Mouse (Mus musculus) midbrain, embryonic 16.5 days (tissue): ENCODE data around the gene Ttc32. TPM values are rescaled to one million over a fixed set of nuclear protein-coding genes. Genes with fewer than 3 reads are reported as not detected.

Source experiments
- ATAC-seq: fragments of 200-750 bp; cut with Nextera tagmentation; 2 replicates; pipeline ENCODE4 v1.8.0; 2017; ENCODE audit warnings: moderate TSS enrichment
- H3K27ac ChIP-seq: fragments of 300-500 bp; sonication (generic); 2 replicates; pipeline ENCODE4 v1.5.1; 2014; ENCODE audit warnings: mild to moderate bottlenecking, low read length, mixed read lengths
- H3K27me3 ChIP-seq: fragments of 300-500 bp; sonication (generic); 2 replicates; pipeline ENCODE4 v1.6.1; 2014; ENCODE audit warnings: low read depth, low read length, mixed read lengths; ENCODE audit not compliant: control insufficient read depth, insufficient read depth
- H3K36me3 ChIP-seq: fragments of 300-500 bp; sonication (generic); 2 replicates; pipeline ENCODE4 v1.6.1; 2014; ENCODE audit warnings: mild to moderate bottlenecking, low read length, moderate library complexity, mixed read lengths; ENCODE audit not compliant: control insufficient read depth, insufficient read depth
- H3K4me1 ChIP-seq: fragments of 300-500 bp; sonication (generic); 2 replicates; pipeline ENCODE4 v1.6.1; 2014; ENCODE audit warnings: mild to moderate bottlenecking, low read length, mixed read lengths; ENCODE audit not compliant: control insufficient read depth, insufficient read depth
- H3K4me2 ChIP-seq: fragments of 300-500 bp; sonication (generic); 2 replicates; pipeline ENCODE4 v1.6.1; 2014; ENCODE audit warnings: mild to moderate bottlenecking, low read length, mixed read lengths
- H3K4me3 ChIP-seq: fragments of 300-500 bp; sonication (generic); 2 replicates; pipeline ENCODE4 v1.5.1; 2014; ENCODE audit warnings: low read depth, mild to moderate bottlenecking, low read length, moderate library complexity, mixed read lengths
- H3K9ac ChIP-seq: fragments of 300-500 bp; sonication (generic); 2 replicates; pipeline ENCODE4 v1.6.1; 2014; ENCODE audit warnings: low read depth, low read length, mixed read lengths
- H3K9me3 ChIP-seq: fragments of 300-500 bp; sonication (generic); replicated peaks from 2 replicates; pipeline ENCODE4 v1.6.1; 2014; ENCODE audit warnings: mild to moderate bottlenecking, low read length, mixed read lengths; ENCODE audit not compliant: control insufficient read depth, poor library complexity, severe bottlenecking
- WGBS: fragments of 180-500 bp; shearing (Covaris S2); extraction: QIAGEN DNeasy Blood & Tissue Kit; methylation state at CpG from one replicate; pipeline ENCODE4 v1.1.7; 2014; 5-methylcytosine and 5-hydroxymethylcytosine counted together
- polyA plus RNA-seq: library from polyadenylated mRNA; unstranded; fragments of >200 nt; fragmentation: Nextera tagmentation; extraction: Ambion mirVana; gene quantifications from 2 replicates; pipeline ENCODE4 v1.2.1, GENCODE M21; 2015

The Ttc32 gene
- polyA plus RNA-seq, 1 experiment from 2014 or later: 6.0 TPM

GRCm38 (mm10) chr12:9077554-9078125 is 47.8 kb downstream of the Ttc32 start:
- no peaks in the 10 kb centered on the region for H3K36me3 ChIP-seq
- H3K9me3 ChIP-seq: no peaks in the 10 kb centered on the region
- H3K4me3 ChIP-seq: no peak overlapping the region
- H3K4me1 ChIP-seq: no peaks in the 10 kb centered on the region
- WGBS: 95% methylated on average over 3 of the region's 3 CpGs
- H3K27me3 ChIP-seq: no peaks in the 10 kb centered on the region
- ATAC-seq: no peak
- no peak overlapping the region for H3K9ac ChIP-seq
- H3K27ac ChIP-seq: no peak overlapping the region
- no peak overlapping the region for H3K4me2 ChIP-seq

- H3K4me2 ChIP-seq: no peak overlapping the region
- no peaks in the 10 kb centered on the region for H3K9me3 ChIP-seq
- H3K4me1 ChIP-seq: no peaks in the 10 kb centered on the region
- whole genome bisulfite sequencing: 83% methylated on average over 7 of the region's 7 CpGs
- no peaks in the 10 kb centered on the region for H3K36me3 ChIP-seq
- no peak overlapping the region for H3K9ac ChIP-seq
- no peaks in the 10 kb centered on the region for H3K27me3 ChIP-seq
- no peak overlapping the region for H3K27ac ChIP-seq
- no peak for ATAC-seq
- H3K4me3 ChIP-seq: no peak overlapping the region
These were observed 60.4 kb downstream of the Ttc32 start for GRCm38 (mm10) chr12:9090226-9090625.

Other genes with a start within 250 kb of the Ttc32 start
- gene Laptm4a, start 108.3 kb upstream of the Ttc32 start, polyA plus RNA-seq: 190 and 201 TPM in 2 replicates
- gene Matn3, start 82.1 kb upstream of the Ttc32 start, polyA plus RNA-seq: 0.11 and 0.15 TPM in 2 replicates
- 25.4 and 25.5 TPM in 2 replicates for gene Wdr35, start 56.1 kb upstream of the Ttc32 start, polyA plus RNA-seq